Mouse (Mus musculus) bone marrow macrophage, adult 2 months (primary cell): ENCODE data around the gene Celsr1.

Source experiments
- CTCF ChIP-seq: IDR thresholded peaks from 2 replicates; pipeline ENCODE4 v1.5.1; 2012; ENCODE audit warnings: low read depth, mild to moderate bottlenecking, low read length, moderate library complexity
- POLR2A ChIP-seq: IDR thresholded peaks from 2 replicates; pipeline ENCODE4 v1.6.1; 2012; ENCODE audit warnings: mild to moderate bottlenecking, low read depth, low read length, borderline replicate concordance

- TF ChIP-seq CTCF (no peak), POLR2A (no peak)
Observed at GRCm38 (mm10) chr15:85966032-85966431, 67.5 kb downstream of the Celsr1 start.
